Mouse (Mus musculus): ENCODE data around the gene Eng. TPM values are rescaled to one million over a fixed set of nuclear protein-coding genes. Genes with fewer than 3 reads are reported as not detected.
A peak's percentile ranks its signal among the peaks of the same experiment; 100 is the strongest.

Gene Eng
- polyA plus RNA-seq, 1 experiment from 2014 or later: 113 TPM

DNA sequence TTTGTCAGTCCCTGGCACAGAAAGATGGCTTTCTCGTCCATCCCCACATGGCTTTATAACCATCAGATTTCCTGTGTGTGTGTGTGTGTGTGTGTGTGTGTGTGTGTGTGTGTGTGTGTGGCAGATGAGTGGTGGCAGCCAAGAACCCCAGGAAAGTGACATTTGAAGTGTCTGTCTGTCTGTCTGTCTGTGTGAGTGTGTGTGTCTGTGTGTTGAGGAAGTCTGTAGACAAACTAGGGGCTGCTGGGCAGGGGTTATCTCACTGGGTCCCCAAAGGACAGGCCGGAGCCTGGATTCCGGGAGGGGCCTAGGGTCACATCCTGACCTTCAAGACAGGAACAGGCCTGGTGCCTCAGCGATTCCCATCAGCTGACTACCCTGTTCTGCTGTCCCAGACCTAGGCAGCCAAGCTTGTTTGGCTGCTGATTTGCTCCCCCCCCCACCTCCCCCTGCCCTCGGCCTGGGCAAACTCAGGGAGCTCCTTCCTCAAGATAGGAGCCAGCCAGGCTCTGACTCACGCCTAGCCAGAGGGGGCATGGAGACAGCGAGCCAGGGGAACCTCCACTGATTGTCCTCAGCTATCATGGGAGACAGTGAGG is 15.2 kb downstream of the Eng start:
- Histone ChIP-seq H3K4me1 (ENCODE audit: control insufficient read depth, insufficient read depth, low read length) (peaks cover 38% of the 10 kb centered on the region), H3K9ac (ENCODE audit: low read depth, low read length) (peak overlapping the region; percentile 64), H3K27me3 (ENCODE audit: control insufficient read depth, insufficient read depth, low read length) (no peaks in the 10 kb centered on the region), H3K27ac (ENCODE audit: low read depth, low read length) (peak overlapping the region; percentile 85), H3K36me3 (ENCODE audit: control insufficient read depth, insufficient read depth, low read length) (no peaks in the 10 kb centered on the region), H3K9me3 (replicated peaks; ENCODE audit: control insufficient read depth, low read length) (no peaks in the 10 kb centered on the region), H3K4me2 (no peak overlapping the region), H3K4me3 (ENCODE audit: low read depth, low read length) (no peak overlapping the region)
- WGBS (ENCODE audit: insufficient replicate concordance): 10% methylated on average over 7 of the region's 7 CpGs
- peak; percentile 73; the same call in 1 of the 2 replicates for ATAC-seq (replicated peaks; ENCODE audit: insufficient number of reproducible peaks, low FRiP score, low TSS enrichment)

DNA sequence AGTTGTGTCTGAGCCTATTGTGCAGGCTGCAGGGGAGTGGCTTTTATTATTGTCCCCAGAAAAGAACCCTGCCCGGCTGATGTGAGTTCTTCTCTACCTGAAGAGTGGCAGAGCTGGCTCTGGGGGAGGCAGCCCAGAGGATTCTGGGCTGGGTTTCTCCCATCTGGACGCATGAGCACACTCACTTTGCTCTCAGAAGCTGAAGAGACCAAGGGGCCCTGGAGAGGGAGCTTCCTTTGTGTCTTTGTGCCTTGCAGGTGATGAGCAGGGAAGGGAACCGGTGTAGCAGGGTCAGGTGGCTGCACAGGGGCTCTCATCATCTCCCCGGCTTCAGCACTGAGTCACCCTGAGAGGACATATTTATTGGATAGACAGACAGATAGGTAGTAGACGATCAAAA is 15.9 kb downstream of the Eng start:
- no peak overlapping the region for H3K4me3 ChIP-seq (ENCODE audit: low read depth, low read length)
- peaks cover 38% of the 10 kb centered on the region for H3K4me1 ChIP-seq (ENCODE audit: control insufficient read depth, insufficient read depth, low read length)
- ATAC-seq (replicated peaks; ENCODE audit: insufficient number of reproducible peaks, low FRiP score, low TSS enrichment): no peak
- no peak overlapping the region for H3K4me2 ChIP-seq
- H3K27ac ChIP-seq (ENCODE audit: low read depth, low read length): peak overlapping the region; percentile 85
- no peaks in the 10 kb centered on the region for H3K27me3 ChIP-seq (ENCODE audit: control insufficient read depth, insufficient read depth, low read length)
- no peaks in the 10 kb centered on the region for H3K9me3 ChIP-seq (replicated peaks; ENCODE audit: control insufficient read depth, low read length)
- 54% methylated on average over 5 of the region's 5 CpGs for WGBS (ENCODE audit: insufficient replicate concordance)
- peak overlapping the region; percentile 64 for H3K9ac ChIP-seq (ENCODE audit: low read depth, low read length)
- no peaks in the 10 kb centered on the region for H3K36me3 ChIP-seq (ENCODE audit: control insufficient read depth, insufficient read depth, low read length)

DNA sequence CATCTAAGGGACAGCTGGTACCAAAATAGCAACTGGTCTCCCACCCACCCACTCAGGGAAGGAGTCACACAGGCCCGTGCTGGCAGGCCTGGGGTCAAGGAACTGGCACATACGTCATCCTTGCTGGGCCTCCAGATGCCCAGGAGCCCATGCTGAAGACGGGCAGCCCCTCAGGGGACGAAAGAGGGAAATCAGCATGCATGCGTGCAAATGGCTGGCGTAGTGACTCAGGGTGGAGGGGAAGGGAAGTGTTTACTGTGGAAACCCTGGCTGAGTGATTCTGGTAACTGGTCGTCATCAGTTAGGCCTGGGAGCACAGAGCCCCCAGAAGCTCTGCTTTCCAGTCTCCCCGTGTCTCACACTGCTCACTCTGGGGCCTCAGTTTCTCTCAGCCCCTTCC is 18.9 kb downstream of the Eng start:
- Histone ChIP-seq H3K4me1 (ENCODE audit: control insufficient read depth, insufficient read depth, low read length) (peaks cover 46% of the 10 kb centered on the region), H3K27ac (ENCODE audit: low read depth, low read length) (peak overlapping the region; percentile 71; the same call in 1 of the 2 replicates), H3K4me2 (no peak overlapping the region), H3K27me3 (ENCODE audit: control insufficient read depth, insufficient read depth, low read length) (no peaks in the 10 kb centered on the region), H3K9ac (ENCODE audit: low read depth, low read length) (peak overlapping the region; percentile 44; the same call in 1 of the 2 replicates), H3K9me3 (replicated peaks; ENCODE audit: control insufficient read depth, low read length) (no peaks in the 10 kb centered on the region), H3K36me3 (ENCODE audit: control insufficient read depth, insufficient read depth, low read length) (no peaks in the 10 kb centered on the region), H3K4me3 (ENCODE audit: low read depth, low read length) (no peak overlapping the region)
- no peak for ATAC-seq (replicated peaks; ENCODE audit: insufficient number of reproducible peaks, low FRiP score, low TSS enrichment)
- WGBS (ENCODE audit: insufficient replicate concordance): 53% methylated on average over 8 of the region's 8 CpGs

DNA sequence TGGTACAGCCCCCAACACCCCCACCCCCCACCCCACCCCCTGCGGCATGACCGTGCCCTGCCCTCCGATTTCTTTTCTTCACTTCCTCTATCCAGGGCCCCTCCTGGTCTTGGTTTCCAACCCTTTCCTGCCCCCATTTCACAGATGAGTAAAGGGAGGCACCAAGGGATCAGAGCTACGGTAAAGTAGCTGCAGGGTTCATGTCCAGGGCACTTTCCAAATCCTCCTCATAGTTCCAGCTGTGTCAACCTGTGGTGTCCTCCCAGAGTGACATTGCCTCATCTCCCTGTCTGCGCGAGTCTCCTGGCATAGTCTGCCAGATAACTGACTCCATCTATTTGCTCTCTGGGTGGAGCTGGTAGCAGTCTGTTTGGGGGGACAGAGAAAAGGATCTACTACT is 19.5 kb downstream of the Eng start:
- no peaks in the 10 kb centered on the region for H3K36me3 ChIP-seq (ENCODE audit: control insufficient read depth, insufficient read depth, low read length)
- H3K27me3 ChIP-seq (ENCODE audit: control insufficient read depth, insufficient read depth, low read length): no peaks in the 10 kb centered on the region
- peak overlapping the region; percentile 71 for H3K27ac ChIP-seq (ENCODE audit: low read depth, low read length)
- no peak overlapping the region for H3K4me2 ChIP-seq
- peaks cover 42% of the 10 kb centered on the region for H3K4me1 ChIP-seq (ENCODE audit: control insufficient read depth, insufficient read depth, low read length)
- H3K4me3 ChIP-seq (ENCODE audit: low read depth, low read length): no peak overlapping the region
- ATAC-seq (replicated peaks; ENCODE audit: insufficient number of reproducible peaks, low FRiP score, low TSS enrichment): no peak
- H3K9ac ChIP-seq (ENCODE audit: low read depth, low read length): no peak overlapping the region
- no peaks in the 10 kb centered on the region for H3K9me3 ChIP-seq (replicated peaks; ENCODE audit: control insufficient read depth, low read length)
- 67% methylated on average over 6 of the region's 6 CpGs for WGBS (ENCODE audit: insufficient replicate concordance)

DNA sequence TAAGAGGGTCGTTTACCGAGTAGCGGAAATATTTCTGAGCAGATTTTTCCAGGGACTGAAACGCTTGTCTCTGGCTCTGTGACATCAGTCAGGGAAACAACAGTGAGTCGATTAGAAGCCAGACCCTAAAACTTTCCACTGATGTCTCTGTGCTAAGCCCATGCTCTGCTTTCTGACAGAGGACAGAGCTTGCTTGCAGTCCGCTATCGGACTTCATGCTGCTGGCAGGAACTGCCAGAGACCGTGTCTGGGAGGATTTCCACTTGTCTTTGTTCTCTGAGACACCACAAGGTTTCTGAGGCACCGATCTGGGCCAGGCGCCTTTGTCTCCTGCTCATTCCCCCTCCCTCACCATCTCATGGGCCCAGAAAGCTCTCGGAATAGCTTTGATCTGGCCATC is 21.4 kb downstream of the Eng start:
- peak overlapping the region; percentile 79 for H3K27ac ChIP-seq (ENCODE audit: low read depth, low read length)
- peak overlapping the region; percentile 43 for H3K9ac ChIP-seq (ENCODE audit: low read depth, low read length)
- H3K4me1 ChIP-seq (ENCODE audit: control insufficient read depth, insufficient read depth, low read length): peaks cover 27% of the 10 kb centered on the region
- H3K36me3 ChIP-seq (ENCODE audit: control insufficient read depth, insufficient read depth, low read length): 0 out of 2 replicates have a peak, but pooled peaks cover 4% of the 10 kb centered on the region
- H3K9me3 ChIP-seq (replicated peaks; ENCODE audit: control insufficient read depth, low read length): no peaks in the 10 kb centered on the region
- H3K27me3 ChIP-seq (ENCODE audit: control insufficient read depth, insufficient read depth, low read length): no peaks in the 10 kb centered on the region
- WGBS (ENCODE audit: insufficient replicate concordance): 30% methylated on average over 11 of the region's 11 CpGs
- no peak overlapping the region for H3K4me3 ChIP-seq (ENCODE audit: low read depth, low read length)
- ATAC-seq (replicated peaks; ENCODE audit: insufficient number of reproducible peaks, low FRiP score, low TSS enrichment): peak; percentile 48; the same call in 1 of the 2 replicates
- peak overlapping the region; percentile 2; the same call in 1 of the 2 replicates for H3K4me2 ChIP-seq

DNA sequence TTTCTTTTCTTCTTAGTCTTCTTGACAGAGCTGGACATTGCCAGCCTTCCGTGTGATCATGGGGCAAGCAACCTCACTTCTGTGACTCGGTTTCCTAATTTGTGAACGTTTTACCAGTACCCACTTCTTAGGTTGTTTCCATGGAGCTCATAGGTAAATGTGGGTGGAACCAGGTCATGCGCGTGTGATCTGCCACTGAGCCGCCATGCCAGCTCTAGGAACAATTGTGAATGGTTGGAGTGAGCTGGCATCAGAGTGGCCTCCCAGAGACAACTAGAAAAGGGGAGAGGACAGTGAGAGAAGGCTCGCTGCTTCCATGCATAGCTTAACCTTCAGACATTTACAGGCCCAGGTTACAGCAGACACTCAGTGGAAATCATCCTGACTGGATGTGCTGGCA is 21.8 kb downstream of the Eng start:
- H3K36me3 ChIP-seq (ENCODE audit: control insufficient read depth, insufficient read depth, low read length): peaks cover 5% of the 10 kb centered on the region; the same call in 1 of the 2 replicates
- no peak for ATAC-seq (replicated peaks; ENCODE audit: insufficient number of reproducible peaks, low FRiP score, low TSS enrichment)
- peak overlapping the region; percentile 43 for H3K9ac ChIP-seq (ENCODE audit: low read depth, low read length)
- no peak overlapping the region; the same call in 1 of the 2 replicates for H3K4me2 ChIP-seq
- H3K4me3 ChIP-seq (ENCODE audit: low read depth, low read length): no peak overlapping the region
- peaks cover 27% of the 10 kb centered on the region for H3K4me1 ChIP-seq (ENCODE audit: control insufficient read depth, insufficient read depth, low read length)
- H3K27me3 ChIP-seq (ENCODE audit: control insufficient read depth, insufficient read depth, low read length): no peaks in the 10 kb centered on the region
- H3K27ac ChIP-seq (ENCODE audit: low read depth, low read length): peak overlapping the region; percentile 79
- no peaks in the 10 kb centered on the region for H3K9me3 ChIP-seq (replicated peaks; ENCODE audit: control insufficient read depth, low read length)
- 82% methylated on average over 7 of the region's 7 CpGs for WGBS (ENCODE audit: insufficient replicate concordance)

DNA sequence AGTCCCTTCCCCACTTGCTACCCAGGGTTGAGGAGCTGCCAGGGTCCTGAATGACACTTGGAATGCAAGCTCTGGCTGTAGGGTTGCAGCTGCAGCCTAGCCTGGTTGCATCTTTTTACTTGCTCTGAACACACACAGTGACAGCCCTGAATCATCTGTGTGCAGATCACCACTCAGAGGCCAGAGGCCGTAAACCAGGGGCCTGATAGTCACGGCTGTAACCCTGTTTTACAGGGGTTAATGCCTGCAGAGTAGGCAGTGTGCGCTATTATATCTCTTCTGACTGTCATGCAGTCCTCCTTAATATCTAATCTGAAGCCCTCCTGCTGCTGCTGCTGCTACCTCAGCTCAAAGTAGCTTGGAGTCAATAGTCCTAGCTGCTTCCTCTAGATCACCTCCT is 23.5 kb downstream of the Eng start:
- Histone ChIP-seq H3K9me3 (replicated peaks; ENCODE audit: control insufficient read depth, low read length) (no peaks in the 10 kb centered on the region), H3K27me3 (ENCODE audit: control insufficient read depth, insufficient read depth, low read length) (no peaks in the 10 kb centered on the region), H3K4me1 (ENCODE audit: control insufficient read depth, insufficient read depth, low read length) (peaks cover 28% of the 10 kb centered on the region), H3K36me3 (ENCODE audit: control insufficient read depth, insufficient read depth, low read length) (peaks cover 10% of the 10 kb centered on the region; the same call in 1 of the 2 replicates), H3K4me3 (ENCODE audit: low read depth, low read length) (no peak overlapping the region), H3K4me2 (no peak overlapping the region), H3K9ac (ENCODE audit: low read depth, low read length) (no peak overlapping the region), H3K27ac (ENCODE audit: low read depth, low read length) (no peak overlapping the region)
- 45% methylated on average over 3 of the region's 3 CpGs for WGBS (ENCODE audit: insufficient replicate concordance)
- no peak for ATAC-seq (replicated peaks; ENCODE audit: insufficient number of reproducible peaks, low FRiP score, low TSS enrichment)

DNA sequence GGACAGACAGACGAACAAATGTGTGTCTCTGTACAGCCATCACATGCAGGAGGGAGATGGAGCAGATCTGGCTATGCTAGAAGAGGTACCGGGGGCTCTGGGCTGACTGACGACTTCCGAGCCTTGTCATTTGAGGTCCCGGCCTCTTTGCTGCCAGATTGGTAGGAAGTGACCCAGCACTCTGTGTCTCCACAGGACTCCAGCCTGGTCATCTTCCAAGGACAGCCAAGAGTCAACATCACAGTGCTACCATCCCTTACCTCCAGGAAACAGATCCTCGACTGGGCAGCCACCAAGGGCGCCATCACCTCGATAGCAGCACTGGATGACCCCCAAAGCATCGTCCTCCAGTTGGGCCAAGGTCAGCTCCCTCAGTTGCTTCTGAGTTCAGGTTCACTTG is 24.8 kb downstream of the Eng start:
- H3K27me3 ChIP-seq (ENCODE audit: control insufficient read depth, insufficient read depth, low read length): no peaks in the 10 kb centered on the region
- peaks cover 17% of the 10 kb centered on the region for H3K4me1 ChIP-seq (ENCODE audit: control insufficient read depth, insufficient read depth, low read length)
- no peak overlapping the region for H3K27ac ChIP-seq (ENCODE audit: low read depth, low read length)
- ATAC-seq (replicated peaks; ENCODE audit: insufficient number of reproducible peaks, low FRiP score, low TSS enrichment): no peak
- 81% methylated on average over 9 of the region's 9 CpGs for WGBS (ENCODE audit: insufficient replicate concordance)
- H3K36me3 ChIP-seq (ENCODE audit: control insufficient read depth, insufficient read depth, low read length): peaks cover 10% of the 10 kb centered on the region; the same call in 1 of the 2 replicates
- H3K9ac ChIP-seq (ENCODE audit: low read depth, low read length): no peak overlapping the region
- no peak overlapping the region for H3K4me3 ChIP-seq (ENCODE audit: low read depth, low read length)
- no peaks in the 10 kb centered on the region for H3K9me3 ChIP-seq (replicated peaks; ENCODE audit: control insufficient read depth, low read length)
- H3K4me2 ChIP-seq: no peak overlapping the region
